Mouse (Mus musculus) midbrain, embryonic 13.5 days (tissue): ENCODE measurements around the gene Gcnt7. TPM values are rescaled to one million over a fixed set of nuclear protein-coding genes. Genes with fewer than 3 reads are reported as not detected.

Experiments
- ATAC-seq: fragments of 200-750 bp; cut with Nextera tagmentation; 2 replicates; pipeline ENCODE4 v1.8.0; 2017; ENCODE audit warnings: mild to moderate bottlenecking, moderate TSS enrichment, moderate library complexity
- H3K27ac ChIP-seq: fragments of 300-500 bp; sonication (generic); 2 replicates; pipeline ENCODE4 v1.5.1; 2015; ENCODE audit warnings: inconsistent platforms, mild to moderate bottlenecking, moderate library complexity
- H3K27me3 ChIP-seq: fragments of 300-500 bp; sonication (generic); 2 replicates; pipeline ENCODE4 v1.6.1; 2015; ENCODE audit warnings: mild to moderate bottlenecking, inconsistent platforms
- H3K36me3 ChIP-seq: fragments of 300-500 bp; sonication (generic); 2 replicates; pipeline ENCODE4 v1.6.1; 2015; ENCODE audit warnings: mild to moderate bottlenecking, inconsistent platforms
- H3K4me1 ChIP-seq: fragments of 300-500 bp; sonication (generic); replicated peaks from 2 replicates; pipeline ENCODE4 v1.6.1; 2015; ENCODE audit warnings: inconsistent platforms
- H3K4me2 ChIP-seq: fragments of 300-500 bp; sonication (generic); replicated peaks from 2 replicates; pipeline ENCODE4 v1.6.1; 2015; ENCODE audit warnings: moderate library complexity, mild to moderate bottlenecking, inconsistent platforms
- H3K4me3 ChIP-seq: fragments of 300-500 bp; sonication (generic); replicated peaks from 2 replicates; pipeline ENCODE4 v1.5.1; 2015; ENCODE audit warnings: mild to moderate bottlenecking, inconsistent platforms
- H3K9ac ChIP-seq: fragments of 300-500 bp; sonication (generic); replicated peaks from 2 replicates; pipeline ENCODE4 v1.6.1; 2015; ENCODE audit warnings: mild to moderate bottlenecking, inconsistent platforms
- H3K9me3 ChIP-seq: fragments of 300-500 bp; sonication (generic); 2 replicates; pipeline ENCODE4 v1.6.1; 2016; ENCODE audit warnings: mild to moderate bottlenecking, inconsistent platforms
- WGBS: fragments of 180-500 bp; shearing (Covaris S2); methylation state at CpG from one replicate; pipeline ENCODE4 v1.1.7; 2015; 5-methylcytosine and 5-hydroxymethylcytosine counted together
- polyA plus RNA-seq: library from polyadenylated mRNA; unstranded; fragments of >200 nt; fragmentation: Nextera tagmentation; extraction: Ambion mirVana; gene quantifications from 2 replicates; pipeline ENCODE4 v1.2.1, GENCODE M21; 2015

Gene Gcnt7
- polyA plus RNA-seq, 1 experiment from 2014 or later, result 2.3 TPM

- H3K4me1 ChIP-seq, result no peaks in the 10 kb centered on the region
- no peak overlapping the region for H3K27ac ChIP-seq
- no peak overlapping the region for H3K4me3 ChIP-seq
- H3K9me3 ChIP-seq, result no peaks in the 10 kb centered on the region
- no peak overlapping the region for H3K9ac ChIP-seq
- no peaks in the 10 kb centered on the region for H3K36me3 ChIP-seq
- no peak overlapping the region for H3K4me2 ChIP-seq
- H3K27me3 ChIP-seq, result peaks cover 7% of the 10 kb centered on the region
- ATAC-seq, result peak; percentile 62; the same call in 1 of the 2 replicates
- 1% methylated on average over 2 of the region's 2 CpGs for WGBS
These were observed 19.5 kb upstream of the Gcnt7 start for GRCm38 (mm10) chr2:172477860-172478259.

DNA sequence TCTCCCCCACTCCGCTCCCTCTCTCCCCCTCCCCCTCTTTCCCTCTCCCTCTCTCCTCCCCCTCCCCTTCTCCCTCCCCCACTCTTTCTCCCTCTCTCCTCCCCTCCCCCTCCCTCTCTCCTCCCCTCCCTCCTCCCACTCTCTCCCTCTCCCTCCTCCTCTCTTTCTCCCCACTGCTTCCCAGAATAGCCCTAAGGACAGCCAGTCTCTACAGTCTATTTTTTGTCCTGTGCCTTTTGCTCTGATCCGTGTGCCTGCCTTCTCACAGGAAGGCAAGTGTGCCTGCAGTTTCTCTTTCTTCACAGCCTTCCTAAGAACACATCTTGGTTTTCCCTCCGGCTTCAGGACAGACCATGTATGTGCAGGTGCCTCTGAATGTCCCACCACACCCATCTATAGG, 19.0 kb upstream of the Gcnt7 start:
- ATAC-seq, result no peak
- Histone ChIP-seq H3K4me3 (no peak overlapping the region), H3K27ac (no peak overlapping the region), H3K9ac (no peak overlapping the region), H3K27me3 (peaks cover 7% of the 10 kb centered on the region), H3K4me1 (no peaks in the 10 kb centered on the region), H3K36me3 (no peaks in the 10 kb centered on the region), H3K9me3 (no peaks in the 10 kb centered on the region), H3K4me2 (no peak overlapping the region)
- 38% methylated on average over 3 of the region's 3 CpGs for WGBS

DNA sequence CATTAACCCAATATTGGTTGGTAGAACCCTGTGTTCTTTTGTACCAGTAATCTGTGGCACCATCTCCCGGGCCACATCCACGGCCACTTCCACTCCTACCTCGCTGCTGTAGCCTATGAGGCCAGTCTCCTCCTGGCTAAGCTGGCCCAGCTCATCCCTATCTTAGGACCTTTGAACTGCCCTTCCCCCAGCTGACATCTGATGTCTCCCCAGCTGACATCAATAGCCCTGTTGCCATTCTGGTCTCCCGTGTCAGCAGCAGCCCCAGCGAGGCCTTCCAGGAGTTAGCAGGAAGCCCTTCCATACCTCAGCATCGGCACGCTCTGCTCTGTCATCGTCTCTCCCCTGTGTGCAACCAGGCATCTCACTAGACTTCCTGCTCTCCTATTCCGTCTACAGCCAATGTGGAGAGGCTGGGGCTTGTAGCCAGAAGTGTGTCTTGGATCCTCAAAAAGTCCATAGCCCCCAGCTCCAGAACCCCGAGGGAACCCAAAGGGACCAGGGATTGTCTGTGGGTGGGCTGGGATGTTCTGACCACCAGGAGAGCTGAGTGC, 18.4 kb upstream of the Gcnt7 start:
- 33% methylated on average over 10 of the region's 10 CpGs for WGBS
- H3K4me3 ChIP-seq, result no peak overlapping the region
- no peak for ATAC-seq
- no peak overlapping the region for H3K27ac ChIP-seq
- H3K27me3 ChIP-seq, result peaks cover 7% of the 10 kb centered on the region
- no peaks in the 10 kb centered on the region for H3K9me3 ChIP-seq
- 0 out of 2 replicates have a peak, but pooled peaks cover under 1% of the 10 kb centered on the region for H3K36me3 ChIP-seq
- no peaks in the 10 kb centered on the region for H3K4me1 ChIP-seq
- no peak overlapping the region for H3K9ac ChIP-seq
- no peak overlapping the region for H3K4me2 ChIP-seq

GRCm38 (mm10) chr2:172474970-172475369, 16.6 kb upstream of the Gcnt7 start:
- Histone ChIP-seq H3K9me3 (no peaks in the 10 kb centered on the region), H3K27me3 (peaks cover 5% of the 10 kb centered on the region), H3K4me3 (no peak overlapping the region), H3K27ac (no peak overlapping the region), H3K4me2 (no peak overlapping the region), H3K9ac (no peak overlapping the region), H3K4me1 (no peaks in the 10 kb centered on the region), H3K36me3 (peaks cover 8% of the 10 kb centered on the region)
- no peak for ATAC-seq
- 41% methylated on average over 6 of the region's 6 CpGs for WGBS

- WGBS, result 81% methylated on average over 8 of the region's 8 CpGs
- no peak overlapping the region for H3K9ac ChIP-seq
- H3K4me1 ChIP-seq, result no peaks in the 10 kb centered on the region
- peaks cover 21% of the 10 kb centered on the region for H3K36me3 ChIP-seq
- H3K4me2 ChIP-seq, result no peak overlapping the region
- H3K9me3 ChIP-seq, result no peaks in the 10 kb centered on the region
- peaks cover 5% of the 10 kb centered on the region for H3K27me3 ChIP-seq
- no peak overlapping the region for H3K27ac ChIP-seq
- H3K4me3 ChIP-seq, result no peak overlapping the region
- ATAC-seq, result no peak
These were observed 15.2 kb upstream of the Gcnt7 start for GRCm38 (mm10) chr2:172473591-172473990.

- WGBS, result 87% methylated on average over 11 of the region's 11 CpGs
These were observed 13.9 kb upstream of the Gcnt7 start, which contains the start of gene Fam209 for GRCm38 (mm10) chr2:172472318-172472717. Gene Fam209, plus strand, starts transcription at chr2:172472520.

GRCm38 (mm10) chr2:172468346-172468819, 10.0 kb upstream of the Gcnt7 start:
- peaks cover 72% of the 10 kb centered on the region for H3K36me3 ChIP-seq
- WGBS, result 72% methylated on average over 11 of the region's 11 CpGs

More at GRCm38 (mm10) chr2:172472318-172472717, 13.9 kb upstream of the Gcnt7 start, which contains the start of gene Fam209:
- H3K4me1 ChIP-seq, result no peaks in the 10 kb centered on the region
- ATAC-seq, result no peak
- H3K4me2 ChIP-seq, result no peak within 1 kb of the TSS
- H3K27ac ChIP-seq, result no peak within 1 kb of the TSS
- no peak within 1 kb of the TSS for H3K9ac ChIP-seq
- H3K9me3 ChIP-seq, result no peaks in the 10 kb centered on the region
- H3K36me3 ChIP-seq, result peaks cover 34% of the 10 kb centered on the region
- peaks cover 5% of the 10 kb centered on the region for H3K27me3 ChIP-seq
- no peak within 1 kb of the TSS for H3K4me3 ChIP-seq

DNA sequence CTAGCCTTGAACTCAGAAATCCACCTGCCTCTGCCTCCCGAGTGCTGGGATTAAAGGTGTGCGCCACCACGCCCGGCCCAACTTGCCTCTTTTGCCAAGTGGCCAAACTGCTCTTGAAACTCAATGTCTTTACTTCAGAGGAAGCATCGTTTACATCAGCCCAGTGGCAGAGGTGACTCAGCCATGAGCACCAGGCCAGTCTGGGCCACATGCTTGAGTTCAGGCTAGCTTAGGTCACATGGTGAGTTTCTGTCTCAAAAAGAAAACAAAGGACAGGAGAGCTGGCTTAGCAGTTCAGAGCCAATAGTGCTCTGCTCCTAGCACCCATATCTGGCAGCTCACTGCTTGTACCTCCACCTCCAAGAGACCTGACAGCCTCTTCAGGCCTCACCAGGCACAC, 8.8 kb upstream of the Gcnt7 start:
- 97% methylated on average over 5 of the region's 5 CpGs for WGBS
- H3K27ac ChIP-seq, result no peak overlapping the region
- no peaks in the 10 kb centered on the region for H3K9me3 ChIP-seq
- no peak overlapping the region for H3K9ac ChIP-seq
- H3K36me3 ChIP-seq, result peaks cover 84% of the 10 kb centered on the region
- no peak overlapping the region for H3K4me2 ChIP-seq
- H3K4me3 ChIP-seq, result no peak overlapping the region
- no peaks in the 10 kb centered on the region for H3K4me1 ChIP-seq
- ATAC-seq, result no peak
- no peaks in the 10 kb centered on the region for H3K27me3 ChIP-seq

More at GRCm38 (mm10) chr2:172468346-172468819, 10.0 kb upstream of the Gcnt7 start:
- no peak overlapping the region for H3K27ac ChIP-seq
- H3K4me2 ChIP-seq, result no peak overlapping the region
- peak; percentile 36; the same call in 1 of the 2 replicates for ATAC-seq
- H3K9ac ChIP-seq, result no peak overlapping the region
- H3K4me1 ChIP-seq, result no peaks in the 10 kb centered on the region
- H3K27me3 ChIP-seq, result no peaks in the 10 kb centered on the region
- H3K4me3 ChIP-seq, result no peak overlapping the region
- H3K9me3 ChIP-seq, result no peaks in the 10 kb centered on the region

- Histone ChIP-seq H3K9ac (no peak overlapping the region), H3K27ac (no peak overlapping the region), H3K4me3 (no peak overlapping the region), H3K9me3 (no peaks in the 10 kb centered on the region), H3K27me3 (no peaks in the 10 kb centered on the region), H3K4me1 (no peaks in the 10 kb centered on the region), H3K4me2 (no peak overlapping the region), H3K36me3 (peaks cover 88% of the 10 kb centered on the region)
- WGBS, result 72% methylated on average over 11 of the region's 11 CpGs
- ATAC-seq, result no peak
These were observed 8.2 kb upstream of the Gcnt7 start for GRCm38 (mm10) chr2:172466427-172467132.

GRCm38 (mm10) chr2:172462813-172463212, 4.4 kb upstream of the Gcnt7 start:
- no peaks in the 10 kb centered on the region for H3K27me3 ChIP-seq
- ATAC-seq, result no peak
- H3K36me3 ChIP-seq, result peaks cover 80% of the 10 kb centered on the region
- H3K4me1 ChIP-seq, result no peaks in the 10 kb centered on the region
- H3K9me3 ChIP-seq, result no peaks in the 10 kb centered on the region
- no peak overlapping the region for H3K9ac ChIP-seq
- H3K4me3 ChIP-seq, result no peak overlapping the region
- no peak overlapping the region for H3K4me2 ChIP-seq
- H3K27ac ChIP-seq, result no peak overlapping the region
- WGBS, result 94% methylated on average over 4 of the region's 4 CpGs

DNA sequence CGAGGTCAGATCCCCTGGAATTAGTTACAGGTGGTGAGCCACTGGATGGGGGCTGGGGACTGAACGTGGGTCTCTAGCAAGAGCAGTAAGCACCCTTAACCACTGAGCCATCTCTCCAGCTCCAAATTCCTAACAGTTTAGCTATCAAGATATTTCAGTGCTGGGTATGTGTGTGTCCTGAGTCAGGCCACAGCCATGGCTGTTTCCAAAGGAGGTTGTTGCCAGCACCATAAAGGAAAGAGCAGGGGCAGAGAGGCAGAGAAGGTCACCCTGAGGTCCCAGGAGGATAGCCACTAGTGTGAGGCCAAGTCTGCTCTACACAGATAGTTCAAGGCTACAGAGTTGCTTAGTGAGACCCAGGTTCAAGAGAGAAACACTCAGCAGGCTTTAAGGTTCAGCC, 2.3 kb upstream of the Gcnt7 start:
- Histone ChIP-seq H3K4me3 (no peak overlapping the region), H3K36me3 (peaks cover 81% of the 10 kb centered on the region), H3K9me3 (no peaks in the 10 kb centered on the region), H3K27me3 (no peaks in the 10 kb centered on the region), H3K27ac (no peak overlapping the region), H3K4me2 (no peak overlapping the region), H3K9ac (no peak overlapping the region), H3K4me1 (no peaks in the 10 kb centered on the region)
- 95% methylated on average over 2 of the region's 2 CpGs for WGBS
- no peak for ATAC-seq

GRCm38 (mm10) chr2:172452458-172452857, 5.9 kb downstream of the Gcnt7 start:
- Histone ChIP-seq H3K9me3 (no peaks in the 10 kb centered on the region), H3K9ac (no peak overlapping the region), H3K4me1 (no peaks in the 10 kb centered on the region), H3K27ac (no peak overlapping the region), H3K4me3 (no peak overlapping the region), H3K4me2 (no peak overlapping the region), H3K36me3 (peaks cover 91% of the 10 kb centered on the region), H3K27me3 (no peaks in the 10 kb centered on the region)
- WGBS, result 95% methylated on average over 10 of the region's 10 CpGs
- no peak for ATAC-seq
